In genomic region chr2:52438013-52438412, GRCm38 (mm10) we compare ENCODE assay signal across 9 mouse cellular contexts. TPM values are rescaled to one million over a fixed set of nuclear protein-coding genes. Genes with fewer than 3 reads are reported as not detected.
A peak's percentile ranks its signal among the peaks of the same experiment; 100 is the strongest.
DNase-seq lines count a peak whose midpoint lies in the region; ATAC-seq and TF ChIP-seq lines count a peak whose summit lies in the region.
"Had no signal": no experiment of that assay in that cellular context is flagged by ENCODE, and none has a peak within 500 bp of the region (broad histone marks: within the 10 kb centered on the region; RNA-seq: fewer than 3 reads in every experiment).

No protein-coding gene starts in this region.

- H3K4me3 ChIP-seq in left cerebral cortex, adult 2 months, result no peak overlapping the region
- H3K4me3 ChIP-seq in heart, adult 2 months, result no peak overlapping the region
- no peak overlapping the region for H3K4me3 ChIP-seq in liver, postnatal 0 days (ENCODE audit: low read depth, low read length)
- H3K4me3 ChIP-seq: limb, embryonic 12.5 days had no signal

- no peak overlapping the region for H3K4me2 ChIP-seq in liver, postnatal 0 days (ENCODE audit: low read depth, low read length)
- H3K4me2 ChIP-seq: limb, embryonic 12.5 days had no signal

- no peak for TF ChIP-seq CTCF in left cerebral cortex, adult 2 months (IDR thresholded peaks at IDR 0.05)
- no peak for TF ChIP-seq CTCF in heart, adult 2 months (IDR thresholded peaks at IDR 0.05)
- TF ChIP-seq CTCF in liver, postnatal 0 days (IDR thresholded peaks at IDR 0.05; ENCODE audit: low read depth), result no peak

- no peaks in the 10 kb centered on the region for H3K27me3 ChIP-seq in heart, adult 2 months (ENCODE audit: control insufficient read depth, insufficient read depth, low read length)
- no peaks in the 10 kb centered on the region for H3K27me3 ChIP-seq in liver, postnatal 0 days (ENCODE audit: insufficient read depth, low read length)
- H3K27me3 ChIP-seq: limb, embryonic 12.5 days had no signal

- no peaks in the 10 kb centered on the region for H3K36me3 ChIP-seq in heart, adult 2 months (ENCODE audit: control insufficient read depth, insufficient read depth, low read length)
- H3K36me3 ChIP-seq in liver, postnatal 0 days (replicated peaks; ENCODE audit: insufficient read depth, low read length), result no peaks in the 10 kb centered on the region
- H3K36me3 ChIP-seq: limb, embryonic 12.5 days had no signal

- no peak for TF ChIP-seq POLR2A in heart, adult 2 months (IDR thresholded peaks at IDR 0.05; ENCODE audit: insufficient read depth, low read depth, low read length)

- peak; percentile 59 for DNase-seq in left cerebral cortex, postnatal 4 days
- DNase-seq in left cerebral cortex, adult 2 months (ENCODE audit: extremely low spot score in 1 of 2, low spot score in 2 of 2), result no peak
- DNase-seq in adrenal gland, adult 8-10 months, result peak; percentile 86
- peak; percentile 69 to 78 for DNase-seq in heart, adult 2 months
- peak; percentile 77 for DNase-seq in liver, postnatal 0 days
- DNase-seq in embryo, embryonic 10.5 days (ENCODE audit: low spot score), result no peak
- no peak for DNase-seq in left cerebral cortex, adult 18-20 months (ENCODE audit: low spot score in 2 of 2)
- DNase-seq in right cerebral cortex, adult 2 months (ENCODE audit: low spot score in 2 of 2), result no peak

- H3K9ac ChIP-seq in heart, adult 2 months (ENCODE audit: low read depth, low read length), result no peak overlapping the region
- no peak overlapping the region for H3K9ac ChIP-seq in liver, postnatal 0 days (replicated peaks)
- H3K9ac ChIP-seq: limb, embryonic 12.5 days had no signal

- no peak overlapping the region for H3K27ac ChIP-seq in left cerebral cortex, adult 2 months
- peak overlapping the region; percentile 2 for H3K27ac ChIP-seq in heart, adult 2 months
- H3K27ac ChIP-seq in liver, postnatal 0 days (ENCODE audit: low read depth), result peak overlapping the region; percentile 61
- H3K27ac ChIP-seq: limb, embryonic 12.5 days had no signal

- peak; percentile 67; the same call in 1 of the 2 replicates for TF ChIP-seq EP300 in heart, adult 2 months (IDR thresholded peaks at IDR 0.05; ENCODE audit: insufficient read depth, low read depth, low read length)
- peak; percentile 37; the same call in 1 of the 2 replicates for TF ChIP-seq EP300 in liver, postnatal 0 days (IDR thresholded peaks at IDR 0.05; ENCODE audit: low read depth)

- 7% methylated on average over 6 of the region's 6 CpGs for WGBS in heart, adult 2 months
- WGBS in liver, postnatal 0 days (ENCODE audit: insufficient replicate concordance), result 33% methylated on average over 6 of the region's 6 CpGs

- H3K9me3 ChIP-seq in liver, postnatal 0 days (ENCODE audit: low read length), result no peaks in the 10 kb centered on the region
- H3K9me3 ChIP-seq: limb, embryonic 12.5 days had no signal

- no peaks in the 10 kb centered on the region for H3K79me2 ChIP-seq in heart, adult 2 months (replicated peaks; ENCODE audit: control insufficient read depth, insufficient read depth, low read length)

- H3K4me1 ChIP-seq in heart, adult 2 months (ENCODE audit: control insufficient read depth, insufficient read depth, low read length), result peaks cover 7% of the 10 kb centered on the region
- peaks cover 4% of the 10 kb centered on the region; the same call in 1 of the 2 replicates for H3K4me1 ChIP-seq in liver, postnatal 0 days (ENCODE audit: insufficient read depth)
- H3K4me1 ChIP-seq: limb, embryonic 12.5 days had no signal

- ATAC-seq in liver, postnatal 0 days, result peak; percentile 92

- intact Hi-C loops in left cerebral cortex, postnatal 4 days (cut with DNase I), result no loop called here
- intact Hi-C loops in left cerebral cortex, adult 2 months (cut with DNase I), result no loop called here
- intact Hi-C loops in heart, adult 2 months (cut with DNase I), result no loop called here

RNA-seq across cellular contexts. Expression of gene Arl5a, which starts 13.3 kb away (rescaled TPM):
- 10 to 100 TPM; 70.8 to 75.0 TPM for total RNA-seq in left cerebral cortex, postnatal 4 days (2021)
- 10 to 100 TPM; 62.9 to 66.8 TPM for total RNA-seq in left cerebral cortex, adult 2 months (2021)
- 10 to 100 TPM; 39.8 to 62.9 (median 49.8) TPM for total RNA-seq in adrenal gland, adult 8-10 months (2022)
- 10 to 100 TPM; 32.5 to 33.9 TPM for total RNA-seq in heart, adult 2 months (2021)
- polyA plus RNA-seq in heart, adult 2 months (2012; rRNA removed), result 10.0 and 23.9 TPM in 2 replicates
- 17.2 and 21.9 TPM in 2 replicates for polyA plus RNA-seq in liver, postnatal 0 days (2015; fragmentation: Nextera tagmentation; extraction: Ambion mirVana)
- 10 to 100 TPM; 62.6 to 69.2 TPM for total RNA-seq in left cerebral cortex, adult 18-20 months (2021)

RNA-seq across cellular contexts. Expression of gene Neb, which starts 59.7 kb away (rescaled TPM):
- total RNA-seq in left cerebral cortex, postnatal 4 days (2021), result 1 to 10 TPM; 3.8 to 4.8 TPM
- 1 to 10 TPM; 1.2 to 1.5 TPM for total RNA-seq in left cerebral cortex, adult 2 months (2021)
- 10 to 100 TPM in 1 of 4 experiments, 1 to 10 TPM in 1, under 1 TPM in 2; 0.32 to 10.3 (median 2.4) TPM for total RNA-seq in adrenal gland, adult 8-10 months (2022)
- 10 to 100 TPM in 1 of 2 experiments, 1 to 10 TPM in 1; 7.6 to 10.2 TPM for total RNA-seq in heart, adult 2 months (2021)
- polyA plus RNA-seq in heart, adult 2 months (2012; rRNA removed), result 1.0 and 3.2 TPM in 2 replicates
- polyA plus RNA-seq in liver, postnatal 0 days (2015; fragmentation: Nextera tagmentation; extraction: Ambion mirVana), result 1.7 and 10.1 TPM in 2 replicates
- total RNA-seq in left cerebral cortex, adult 18-20 months (2021), result under 1 TPM; 0.79 to 0.98 TPM

Comparison
In these comparisons a context has a peak if more than half of its experiments do, and no peak if none do; other contexts are left out.
1. DNase-seq: peak in left cerebral cortex, postnatal 4 days (single experiment), adrenal gland, adult 8-10 months (single experiment), heart, adult 2 months (2 of 2) and liver, postnatal 0 days (single experiment); none in left cerebral cortex, adult 2 months (0 of 2), embryo, embryonic 10.5 days (single experiment), left cerebral cortex, adult 18-20 months (0 of 2) and right cerebral cortex, adult 2 months (0 of 2).